19 mouse cellular contexts compared by ENCODE assay signal in the genomic region with DNA sequence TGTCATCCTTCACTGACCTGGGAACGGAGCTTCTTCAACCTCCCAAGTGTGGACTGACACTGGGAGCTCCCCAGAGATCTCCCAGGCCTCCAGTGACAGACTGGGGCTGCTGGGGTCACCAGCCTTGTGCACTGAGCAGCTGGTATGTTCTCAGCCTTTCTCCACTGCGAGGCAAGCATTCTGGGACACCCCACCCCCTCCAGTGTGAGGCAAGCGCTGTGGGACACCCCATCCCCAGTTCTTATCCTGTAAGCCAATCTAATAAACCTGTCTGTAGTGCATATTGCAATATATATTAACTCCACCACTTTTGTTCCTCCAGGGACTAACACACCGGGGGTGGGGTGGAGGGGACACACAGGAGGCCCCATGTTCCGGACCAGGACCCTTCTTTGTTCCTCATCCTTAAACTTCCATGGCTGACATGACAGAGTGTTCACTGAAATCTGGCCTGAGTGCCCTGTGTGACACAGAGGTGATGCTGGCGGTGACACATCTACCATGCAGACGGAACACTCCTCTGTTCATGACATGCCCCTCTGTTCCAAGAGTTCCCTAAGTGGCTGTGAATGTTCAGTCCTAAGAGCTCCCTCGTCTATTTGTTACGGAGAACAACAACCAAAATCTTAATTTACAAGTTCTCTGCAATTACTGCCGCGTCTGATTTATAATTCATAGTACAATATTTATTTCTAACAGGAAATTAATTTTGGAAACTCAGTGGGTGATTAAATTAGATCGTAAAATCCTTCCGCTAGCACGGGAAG.
DNase-seq lines count a peak whose midpoint lies in the region; ATAC-seq and TF ChIP-seq lines count a peak whose summit lies in the region.
"Had no signal": no experiment of that assay in that cellular context is flagged by ENCODE, and none has a peak within 500 bp of the region (broad histone marks: within the 10 kb centered on the region; RNA-seq: fewer than 3 reads in every experiment).

No protein-coding gene starts in this region.

- DNase-seq in lung, postnatal 10 days = peak; percentile 63
- DNase-seq in lung, postnatal 25 days (ENCODE audit: low spot score) = no peak
- peak; percentile 64 for DNase-seq in kidney, adult 2 months
- DNase-seq in kidney, postnatal 14 days = peak; percentile 80
- no peak for DNase-seq in forebrain, postnatal 0 days
- no peak for DNase-seq in midbrain, embryonic 11.5 days (ENCODE audit: low spot score, missing footprints)
- DNase-seq in right cerebral cortex, postnatal 25 days = no peak
- DNase-seq: cerebellum, adult 18-20 months; gastrocnemius, postnatal 10 days; heart, adult 18-20 months; heart, postnatal 36 days; right cerebral cortex, postnatal 14 days; thymus, adult 2 months had no signal

- TF ChIP-seq CTCF in kidney, adult 2 months (conservative IDR thresholded peaks at IDR 0.05; ENCODE audit: insufficient read depth, insufficient read length, low read depth, low read length) = no peak
- no peak for TF ChIP-seq CTCF in forebrain, postnatal 0 days (IDR thresholded peaks at IDR 0.05; ENCODE audit: low read depth)

- WGBS in kidney, adult 2 months = 60% methylated on average over 14 of the region's 14 CpGs
- WGBS in forebrain, postnatal 0 days = 82% methylated on average over 14 of the region's 14 CpGs
- WGBS in midbrain, embryonic 11.5 days = 91% methylated on average over 14 of the region's 14 CpGs

- no peak for TF ChIP-seq POLR2A in kidney, adult 2 months (IDR thresholded peaks at IDR 0.05; ENCODE audit: low read depth, low read length)

- H3K27ac ChIP-seq in kidney, adult 2 months (ENCODE audit: insufficient read depth, low read depth, low read length) = 0 out of 2 replicates have a peak overlapping the region, but pooled peaks have one; percentile 15
- H3K27ac ChIP-seq in forebrain, postnatal 0 days (ENCODE audit: low read depth, low read length) = no peak overlapping the region
- no peak overlapping the region for H3K27ac ChIP-seq in midbrain, embryonic 11.5 days (ENCODE audit: low read depth, low read length)
- H3K27ac ChIP-seq: forebrain, embryonic 12.5 days; heart, embryonic 13.5 days; limb, embryonic 13.5 days; liver, embryonic 14.5 days; lung, embryonic 15.5 days; neural tube, embryonic 12.5 days had no signal

- H3K4me1 ChIP-seq in kidney, adult 2 months (ENCODE audit: control insufficient read depth, insufficient read depth, low read length) = no peaks in the 10 kb centered on the region; the same call in 1 of the 2 replicates
- H3K4me1 ChIP-seq in forebrain, postnatal 0 days (ENCODE audit: insufficient read depth) = 0 out of 2 replicates have a peak, but pooled peaks cover 3% of the 10 kb centered on the region
- no peaks in the 10 kb centered on the region for H3K4me1 ChIP-seq in midbrain, embryonic 11.5 days (ENCODE audit: control insufficient read depth, insufficient read depth, low read length)
- H3K4me1 ChIP-seq: heart, embryonic 13.5 days; neural tube, embryonic 12.5 days had no signal

- H3K9me3 ChIP-seq in forebrain, postnatal 0 days (ENCODE audit: low read length) = 0 out of 2 replicates have a peak, but pooled peaks cover 8% of the 10 kb centered on the region
- H3K9me3 ChIP-seq in midbrain, embryonic 11.5 days (ENCODE audit: control insufficient read depth, low read length) = no peaks in the 10 kb centered on the region; the same call in 1 of the 2 replicates
- H3K9me3 ChIP-seq: heart, embryonic 13.5 days; lung, embryonic 15.5 days; neural tube, embryonic 12.5 days had no signal

- no peaks in the 10 kb centered on the region for H3K36me3 ChIP-seq in kidney, adult 2 months (ENCODE audit: control insufficient read depth, insufficient read depth, low read length)
- H3K36me3 ChIP-seq in forebrain, postnatal 0 days (ENCODE audit: insufficient read depth) = no peaks in the 10 kb centered on the region
- no peaks in the 10 kb centered on the region for H3K36me3 ChIP-seq in midbrain, embryonic 11.5 days (ENCODE audit: control insufficient read depth, insufficient read depth, low read length)
- H3K36me3 ChIP-seq: forebrain, embryonic 12.5 days; heart, embryonic 13.5 days; limb, embryonic 13.5 days; lung, embryonic 15.5 days; neural tube, embryonic 12.5 days had no signal

- ATAC-seq in forebrain, postnatal 0 days = no peak
- ATAC-seq in midbrain, embryonic 11.5 days (ENCODE audit: low FRiP score) = no peak

- no peak overlapping the region for H3K4me2 ChIP-seq in forebrain, postnatal 0 days (ENCODE audit: low read depth)
- no peak overlapping the region for H3K4me2 ChIP-seq in midbrain, embryonic 11.5 days
- H3K4me2 ChIP-seq: forebrain, embryonic 12.5 days; heart, embryonic 13.5 days; limb, embryonic 13.5 days; lung, embryonic 15.5 days; neural tube, embryonic 12.5 days had no signal

- H3K27me3 ChIP-seq in kidney, adult 2 months (replicated peaks; ENCODE audit: control insufficient read depth, insufficient read depth, low read length) = no peaks in the 10 kb centered on the region
- no peaks in the 10 kb centered on the region for H3K27me3 ChIP-seq in forebrain, postnatal 0 days (ENCODE audit: insufficient read depth, low read length)
- H3K27me3 ChIP-seq in midbrain, embryonic 11.5 days (ENCODE audit: control insufficient read depth, insufficient read depth, low read length) = no peaks in the 10 kb centered on the region
- H3K27me3 ChIP-seq: forebrain, embryonic 12.5 days; heart, embryonic 13.5 days; limb, embryonic 13.5 days; lung, embryonic 15.5 days; neural tube, embryonic 12.5 days had no signal

- no peak overlapping the region for H3K9ac ChIP-seq in forebrain, postnatal 0 days
- H3K9ac ChIP-seq in midbrain, embryonic 11.5 days (ENCODE audit: low read length) = no peak overlapping the region
- H3K9ac ChIP-seq: forebrain, embryonic 12.5 days; heart, embryonic 13.5 days; limb, embryonic 13.5 days; liver, embryonic 14.5 days; lung, embryonic 15.5 days; neural tube, embryonic 12.5 days had no signal

- H3K4me3 ChIP-seq in kidney, adult 2 months (ENCODE audit: insufficient read depth, low read depth, low read length) = no peak overlapping the region
- H3K4me3 ChIP-seq in forebrain, postnatal 0 days (ENCODE audit: low read depth, low read length) = no peak overlapping the region
- no peak overlapping the region for H3K4me3 ChIP-seq in midbrain, embryonic 11.5 days (ENCODE audit: low read depth, low read length)
- H3K4me3 ChIP-seq: forebrain, embryonic 12.5 days; heart, embryonic 13.5 days; limb, embryonic 13.5 days; lung, embryonic 15.5 days; neural tube, embryonic 12.5 days had no signal

Comparison
In these comparisons a context has a peak if more than half of its experiments do, and no peak if none do; other contexts are left out.
1. DNase-seq: peak in lung, postnatal 10 days (single experiment), kidney, adult 2 months (single experiment) and kidney, postnatal 14 days (single experiment); none in lung, postnatal 25 days (single experiment), forebrain, postnatal 0 days (single experiment), midbrain, embryonic 11.5 days (single experiment) and right cerebral cortex, postnatal 25 days (single experiment).